Mouse (Mus musculus) granulocyte monocyte progenitor cell, adult 5-6 weeks (primary cell): ENCODE results near the gene Akr1a1. TPM values are rescaled to one million over a fixed set of nuclear protein-coding genes. Genes with fewer than 3 reads are reported as not detected.

Experiments
- ATAC-seq: replicated peaks from 2 replicates; pipeline ENCODE4 v1.8.0; 2016; ENCODE audit warnings: mild to moderate bottlenecking, moderate TSS enrichment, inconsistent platforms; ENCODE audit not compliant: poor library complexity, severe bottlenecking
- total RNA-seq, 2 experiments: library from RNA; stranded (forward) in 1 of 2; stranded (reverse) in 1 of 2; fragments of 200-712, 200-1000 nt in 1 of 2; fragments of >200 nt in 1 of 2; fragmentation: Nextera tagmentation in 1 of 2; gene quantifications; 2 replicates each; pipeline ENCODE4 v1.2.3; 2014 to 2017

Gene Akr1a1
- total RNA-seq, 2 experiments from 2014 or later, result 454 to 694 TPM

- peak; percentile 95 for ATAC-seq
Observed at GRCm38 (mm10) chr4:116596978-116597881, 54.2 kb downstream of the Akr1a1 start.

- ATAC-seq, result no peak
Observed at GRCm38 (mm10) chr4:116596379-116596778, 55.1 kb downstream of the Akr1a1 start, which contains the start of gene Ccdc17. TSS of gene Ccdc17 (plus strand) at chr4:116596654.

- no peak for ATAC-seq
Observed at GRCm38 (mm10) chr4:116595793-116596192, 55.7 kb downstream of the Akr1a1 start.

Other genes with a start within 250 kb of the Akr1a1 start
- 8.3 and 20.5 TPM in 2 replicates for gene Mast2, start 187.5 kb downstream of the Akr1a1 start, total RNA-seq (2014; fragmentation: Nextera tagmentation)
- 8.3 and 12.2 TPM in 2 replicates for gene Mast2, start 187.5 kb downstream of the Akr1a1 start, total RNA-seq (2017)
- gene Ipp, start 144.1 kb downstream of the Akr1a1 start, total RNA-seq (2014; fragmentation: Nextera tagmentation), result 14.1 and 14.6 TPM in 2 replicates
- 10.6 and 14.2 TPM in 2 replicates for gene Ipp, start 144.1 kb downstream of the Akr1a1 start, total RNA-seq (2017)
- gene Tmem69, start 95.7 kb downstream of the Akr1a1 start, total RNA-seq (2014; fragmentation: Nextera tagmentation), result 20.2 and 45.2 TPM in 2 replicates
- 13.7 and 22.3 TPM in 2 replicates for gene Tmem69, start 95.7 kb downstream of the Akr1a1 start, total RNA-seq (2017)
- 54.0 and 64.3 TPM in 2 replicates for gene Gpbp1l1, start 94.0 kb downstream of the Akr1a1 start, total RNA-seq (2014; fragmentation: Nextera tagmentation)
- gene Gpbp1l1, start 94.0 kb downstream of the Akr1a1 start, total RNA-seq (2017), result 125 and 148 TPM in 2 replicates
- gene Ccdc17, start 55.0 kb downstream of the Akr1a1 start, total RNA-seq (2014; fragmentation: Nextera tagmentation), result 11.4 TPM in 1 of 2 replicates, not detected in the other
- 0.26 and 0.43 TPM in 2 replicates for gene Ccdc17, start 55.0 kb downstream of the Akr1a1 start, total RNA-seq (2017)
- gene Nasp, start 23.7 kb downstream of the Akr1a1 start, total RNA-seq (2014; fragmentation: Nextera tagmentation), result 190 and 192 TPM in 2 replicates
- gene Nasp, start 23.7 kb downstream of the Akr1a1 start, total RNA-seq (2017), result 397 and 446 TPM in 2 replicates
- gene Prdx1, start 33.9 kb upstream of the Akr1a1 start, total RNA-seq (2014; fragmentation: Nextera tagmentation), result 255 and 303 TPM in 2 replicates
- gene Prdx1, start 33.9 kb upstream of the Akr1a1 start, total RNA-seq (2017), result 264 and 283 TPM in 2 replicates
- gene Mmachc, start 56.7 kb upstream of the Akr1a1 start, total RNA-seq (2014; fragmentation: Nextera tagmentation), result 31.0 and 32.4 TPM in 2 replicates
- gene Mmachc, start 56.7 kb upstream of the Akr1a1 start, total RNA-seq (2017), result 19.2 and 27.0 TPM in 2 replicates
- gene Ccdc163, start 56.8 kb upstream of the Akr1a1 start, total RNA-seq (2014; fragmentation: Nextera tagmentation), result 47.8 and 66.8 TPM in 2 replicates
- 13.6 and 18.8 TPM in 2 replicates for gene Ccdc163, start 56.8 kb upstream of the Akr1a1 start, total RNA-seq (2017)
- gene Tesk2, start 69.3 kb upstream of the Akr1a1 start, total RNA-seq (2014; fragmentation: Nextera tagmentation), result 7.3 and 9.3 TPM in 2 replicates
- gene Tesk2, start 69.3 kb upstream of the Akr1a1 start, total RNA-seq (2017), result 7.3 and 11.1 TPM in 2 replicates
- 23.3 and 24.4 TPM in 2 replicates for gene Toe1, start 156.0 kb upstream of the Akr1a1 start, total RNA-seq (2014; fragmentation: Nextera tagmentation)
- gene Toe1, start 156.0 kb upstream of the Akr1a1 start, total RNA-seq (2017), result 39.7 and 58.6 TPM in 2 replicates
- gene Mutyh, start 156.0 kb upstream of the Akr1a1 start, total RNA-seq (2014; fragmentation: Nextera tagmentation), result 13.0 and 17.2 TPM in 2 replicates
- 4.5 and 5.8 TPM in 2 replicates for gene Mutyh, start 156.0 kb upstream of the Akr1a1 start, total RNA-seq (2017)
- not detected in 2 replicates for gene Hpdl, start 170.0 kb upstream of the Akr1a1 start, total RNA-seq (2014; fragmentation: Nextera tagmentation)
- gene Hpdl, start 170.0 kb upstream of the Akr1a1 start, total RNA-seq (2017), result 0.62 and 0.78 TPM in 2 replicates
- gene Zswim5, start 225.7 kb upstream of the Akr1a1 start, total RNA-seq (2014; fragmentation: Nextera tagmentation), result 0.85 TPM in 1 of 2 replicates, not detected in the other
- gene Zswim5, start 225.7 kb upstream of the Akr1a1 start, total RNA-seq (2017), result 0.17 TPM in 1 of 2 replicates, not detected in the other